Mouse (Mus musculus) MEL (cell line): ENCODE data around the gene Ablim2.

ENCODE experiments used
- POLR2AphosphoS2 ChIP-seq: IDR thresholded peaks from 2 replicates; pipeline ENCODE4 v1.6.1; 2011; ENCODE audit warnings: low read length, improper control_type of control experiment
- POLR2AphosphoS5 ChIP-seq: IDR thresholded peaks from 2 replicates; pipeline ENCODE4 v1.6.1; 2012; ENCODE audit warnings: low read depth, borderline replicate concordance, mild to moderate bottlenecking, inconsistent platforms, low read length, moderate library complexity, mixed read lengths
- SIN3A ChIP-seq: IDR thresholded peaks from 2 replicates; pipeline ENCODE4 v1.6.1; 2012; ENCODE audit warnings: low read length, improper control_type of control experiment, inconsistent platforms

DNA sequence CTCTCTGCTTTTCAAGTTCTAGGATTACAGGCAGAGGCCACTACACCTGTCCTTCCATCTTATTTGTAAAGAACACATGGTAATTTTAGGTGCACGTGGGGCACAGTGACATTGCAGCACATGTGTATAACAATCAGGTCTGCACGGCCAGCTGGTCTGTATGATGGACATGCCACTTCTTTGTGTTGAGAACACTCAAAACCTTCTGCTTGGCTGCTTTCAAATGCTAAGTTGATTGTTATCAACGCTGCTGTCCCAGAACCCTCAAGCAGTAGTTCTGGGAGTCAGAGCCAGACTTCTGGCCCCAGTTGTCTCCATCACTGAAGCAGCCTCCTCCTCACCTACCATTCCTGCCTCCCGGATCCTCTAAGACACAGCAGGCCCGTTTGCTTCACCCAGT, 159.0 kb downstream of the Ablim2 start:
- no peak for TF ChIP-seq POLR2AphosphoS5
- no peak for TF ChIP-seq SIN3A
- TF ChIP-seq POLR2AphosphoS2, result no peak
